Mouse (Mus musculus) megakaryocyte, embryonic 14.5 days (primary cell): ENCODE data around the gene 1110008P14Rik.

ENCODE experiments used
- FLI1 ChIP-seq: IDR thresholded peaks from 2 replicates; pipeline ENCODE4 v1.6.1; 2012; ENCODE audit warnings: low read length, inconsistent platforms, mixed read lengths
- GATA1 ChIP-seq: IDR thresholded peaks from 3 replicates; pipeline ENCODE4 v1.6.1; 2012; ENCODE audit warnings: mixed read lengths, low read length, inconsistent platforms, borderline replicate concordance

DNA sequence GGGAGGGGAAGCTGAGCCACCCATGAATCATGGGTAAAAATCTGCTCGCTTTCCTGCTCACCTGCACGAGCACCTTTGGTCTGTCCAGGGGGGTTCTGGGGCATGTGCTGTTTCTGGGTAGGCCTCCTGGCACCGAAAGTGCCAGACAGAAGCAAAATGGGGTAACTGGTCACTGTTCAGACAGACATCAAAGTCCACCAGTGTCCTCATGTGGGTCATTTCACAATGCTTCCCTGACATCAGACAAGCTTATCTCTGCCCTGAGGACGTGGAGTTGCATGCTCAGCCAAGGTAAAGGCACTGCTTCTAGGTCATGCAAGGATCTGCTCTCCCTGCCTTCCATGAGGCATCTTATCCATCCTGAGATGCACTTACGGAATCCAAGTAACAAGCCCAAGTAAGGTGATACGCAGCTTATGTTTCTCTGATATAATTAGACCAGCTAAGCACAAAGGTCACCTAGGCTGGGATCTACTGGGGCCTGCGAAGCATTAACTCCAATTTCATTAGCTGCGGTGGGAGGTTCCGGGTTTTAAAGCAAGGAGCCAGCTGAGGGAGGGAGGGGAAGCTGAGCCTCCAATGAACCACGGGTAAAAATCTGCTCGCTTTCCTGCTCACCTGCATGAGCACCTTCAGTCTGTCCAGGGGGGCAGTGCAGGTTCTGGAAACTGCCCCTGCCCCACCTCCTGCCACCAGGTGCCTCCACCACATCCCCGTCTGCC lies 36.9 kb upstream of the 1110008P14Rik start:
- no peak for TF ChIP-seq GATA1
- TF ChIP-seq FLI1: no peak
